Mouse (Mus musculus): Measurements from ENCODE around the gene Nrn1l. TPM values are rescaled to one million over a fixed set of nuclear protein-coding genes. Genes with fewer than 3 reads are reported as not detected.

Nrn1l gene
- 1 to 10 TPM; 2.4 TPM for total RNA-seq (2021)
- long read RNA-seq, experiment 1 = 0 reads
- long read RNA-seq, experiment 2, partial matches to known transcripts = 0 of 1 reads
- long read RNA-seq, experiment 2, other reads (novel, unspliced or antisense) = 0 of 1 reads

DNA sequence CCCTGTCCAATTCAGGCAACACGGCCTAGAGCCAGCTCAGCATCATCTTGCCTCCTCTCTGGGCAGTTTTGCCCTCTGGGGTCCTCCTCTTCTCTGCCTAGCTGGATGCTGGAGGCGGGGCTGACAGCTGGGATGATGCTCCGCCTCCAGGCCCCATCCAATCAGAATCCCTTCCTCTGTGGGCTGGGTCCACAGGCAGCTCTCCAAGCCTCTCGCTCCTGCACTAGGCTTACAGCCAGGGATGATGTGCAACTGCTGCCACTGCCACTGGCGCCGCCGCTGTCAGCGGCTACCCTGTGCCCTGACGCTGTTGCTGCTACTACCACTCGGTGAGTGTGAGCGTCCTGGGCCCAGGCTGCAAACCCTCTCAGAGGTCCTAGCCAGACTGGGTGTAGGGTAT lies at the start of gene Nrn1l:
Nrn1l (plus strand) TSS at position 229 of the 400 bp plus-strand sequence.
- peak within 1 kb of the TSS; percentile 84 for H3K27ac ChIP-seq
- no peak within 1 kb of the TSS; the same call in 1 of the 2 replicates for H3K4me3 ChIP-seq
- TF ChIP-seq CTCF (conservative IDR thresholded peaks at IDR 0.05) = peak; percentile 19; the same call in 1 of the 2 replicates
- peak; percentile 70 to 81 for DNase-seq (ENCODE audit: low spot score in 2 of 2)

DNA sequence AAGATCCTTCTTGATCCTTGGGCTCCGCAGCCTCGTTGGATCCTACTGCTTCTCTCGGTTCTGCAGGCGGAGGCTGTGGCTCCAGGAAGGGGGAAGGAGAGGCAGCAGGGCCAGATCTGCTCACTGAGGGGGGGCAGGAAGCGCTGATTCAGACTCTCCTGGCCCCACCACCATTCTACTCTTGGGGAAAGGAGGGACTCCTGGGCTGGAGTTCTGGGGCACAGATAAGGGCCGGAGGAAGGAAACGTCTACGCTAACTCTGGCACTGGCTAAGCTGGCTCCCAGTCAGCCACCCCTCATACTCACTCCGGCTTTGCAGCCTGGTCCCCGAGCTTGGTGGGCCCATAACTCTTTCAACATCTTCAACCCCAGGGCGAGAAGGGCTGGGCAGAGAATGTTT lies 46.7 kb upstream of the Nrn1l start:
- Histone ChIP-seq H3K4me3 (no peak overlapping the region), H3K27ac (no peak overlapping the region)
- no peak for TF ChIP-seq CTCF (conservative IDR thresholded peaks at IDR 0.05)
- no peak for DNase-seq (ENCODE audit: low spot score in 2 of 2)

DNA sequence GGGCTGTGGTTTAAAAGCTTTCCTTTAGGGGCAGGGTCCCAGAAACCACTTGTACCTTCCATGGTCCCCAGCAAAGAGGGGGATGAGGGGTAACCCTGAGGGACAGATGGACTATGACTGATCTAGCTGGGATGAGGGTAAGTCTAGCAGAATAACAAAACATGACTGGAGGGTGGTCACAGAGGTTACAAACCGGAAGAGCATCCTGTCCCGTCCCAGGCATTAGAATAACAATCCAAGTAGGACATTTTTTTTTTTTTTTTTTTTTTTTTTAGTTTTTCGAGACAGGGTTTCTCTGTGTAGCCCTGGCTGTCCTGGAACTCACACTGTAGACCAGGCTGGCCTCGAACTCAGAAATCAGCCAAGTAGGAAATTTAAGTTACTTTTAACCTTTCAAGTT lies 43.4 kb upstream of the Nrn1l start:
- TF ChIP-seq CTCF (conservative IDR thresholded peaks at IDR 0.05) = no peak
- Histone ChIP-seq H3K27ac (no peak overlapping the region), H3K4me3 (no peak overlapping the region)
- no peak for DNase-seq (ENCODE audit: low spot score in 2 of 2)

DNA sequence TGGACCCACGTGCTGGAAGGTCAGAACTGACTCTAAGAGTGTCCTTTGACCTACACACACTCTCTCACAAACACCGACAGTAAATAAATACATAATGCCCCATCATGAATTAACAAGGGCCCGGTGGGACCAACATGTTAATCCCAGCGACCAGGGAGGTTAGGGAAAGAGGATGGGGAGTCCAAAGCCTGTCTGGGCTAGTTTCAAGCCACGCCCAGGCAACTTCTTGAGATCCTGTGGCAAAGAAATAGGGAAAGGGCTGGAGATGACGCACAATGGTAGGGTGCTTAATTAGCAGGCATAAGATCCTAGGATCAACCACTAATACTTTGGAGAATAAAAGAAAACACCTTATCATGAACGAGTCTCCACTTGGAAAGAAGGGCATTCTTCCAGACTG lies 42.8 kb upstream of the Nrn1l start:
- no peak for TF ChIP-seq CTCF (conservative IDR thresholded peaks at IDR 0.05)
- Histone ChIP-seq H3K4me3 (no peak overlapping the region), H3K27ac (no peak overlapping the region)
- no peak for DNase-seq (ENCODE audit: low spot score in 2 of 2)

DNA sequence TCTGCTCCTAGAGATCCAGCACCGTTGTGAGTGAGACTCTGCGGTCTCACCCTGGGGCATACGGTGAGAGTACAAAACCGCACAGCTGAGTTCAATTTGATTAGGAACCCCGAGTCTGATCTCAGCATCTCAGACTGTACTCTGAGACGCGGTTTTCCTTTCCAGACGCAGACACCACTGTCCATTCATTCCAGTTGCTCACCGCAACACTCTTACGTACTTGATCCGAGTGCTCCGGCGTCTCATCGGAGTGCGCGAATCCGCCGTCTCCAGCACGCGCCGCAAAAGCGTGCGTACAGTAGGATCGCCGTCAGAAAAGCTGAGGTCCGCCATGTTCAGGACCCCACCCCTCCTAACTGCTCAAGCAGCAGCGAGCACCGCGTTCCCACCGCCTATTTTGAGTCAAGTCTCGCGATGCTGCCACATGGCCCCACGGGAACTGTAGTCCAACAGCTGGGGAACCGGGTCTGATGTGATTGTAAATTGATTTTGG lies 41.7 kb upstream of the Nrn1l start:
- peak; percentile 85 to 92 for DNase-seq (ENCODE audit: low spot score in 2 of 2)
- Histone ChIP-seq H3K4me3 (peak overlapping the region; percentile 93), H3K27ac (peak overlapping the region; percentile 47)
- TF ChIP-seq CTCF (conservative IDR thresholded peaks at IDR 0.05) = no peak

DNA sequence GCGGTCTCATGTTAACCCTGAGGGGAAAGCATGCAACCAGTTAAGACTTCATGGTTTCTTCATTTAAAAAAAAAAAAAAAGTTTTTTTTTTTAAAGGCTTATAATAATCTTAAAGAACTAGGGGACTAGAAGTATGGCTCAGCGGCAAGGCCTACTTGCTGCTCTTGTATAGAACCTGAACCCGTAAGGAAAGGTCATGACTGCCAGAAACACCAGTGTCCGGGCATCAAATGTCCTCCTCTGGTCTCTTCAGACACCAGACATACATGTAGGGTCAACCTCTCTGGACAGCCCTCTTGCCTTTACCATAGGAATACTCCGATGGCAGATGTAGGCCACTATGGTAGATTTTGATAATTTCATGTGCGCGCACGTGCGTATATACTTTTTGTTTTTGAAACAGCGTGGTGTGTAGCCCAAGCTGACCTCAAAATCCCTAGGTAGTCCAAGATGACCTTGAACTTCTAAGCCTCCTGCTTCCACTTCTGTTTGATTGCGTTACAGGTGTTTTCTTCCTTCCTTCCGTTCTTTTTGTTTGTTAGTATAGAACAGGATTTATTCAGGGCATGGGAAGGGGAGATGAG lies 41.1 kb upstream of the Nrn1l start:
- no peak for DNase-seq (ENCODE audit: low spot score in 2 of 2)
- H3K4me3 ChIP-seq = peak overlapping the region; percentile 93
- H3K27ac ChIP-seq = peak overlapping the region; percentile 47; the same call in 1 of the 2 replicates
- no peak for TF ChIP-seq CTCF (conservative IDR thresholded peaks at IDR 0.05)

DNA sequence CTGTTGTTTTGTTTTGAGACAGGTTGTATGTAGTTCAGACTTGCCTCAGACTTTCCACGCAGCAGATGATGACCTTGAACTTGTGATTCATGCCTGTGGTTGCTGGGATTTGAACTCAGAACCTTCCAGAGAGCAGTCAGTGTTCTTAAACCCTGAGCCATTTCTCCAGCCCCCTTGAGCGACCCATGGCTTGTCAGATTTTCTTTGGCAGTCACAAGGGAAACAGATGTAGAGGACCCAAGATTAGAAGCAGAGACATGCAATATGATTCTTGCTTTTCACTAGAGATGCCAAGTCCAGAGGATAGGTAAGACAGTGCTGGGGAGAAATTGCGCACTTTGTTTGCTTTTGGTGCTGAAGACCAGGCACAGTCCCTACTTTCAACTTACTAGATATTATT lies 40.2 kb upstream of the Nrn1l start, which contains the start of gene Cenpt:
Cenpt (minus strand) TSS at position 101 of the 400 bp plus-strand sequence.
- no peak for TF ChIP-seq CTCF (conservative IDR thresholded peaks at IDR 0.05)
- Histone ChIP-seq H3K27ac (peak within 1 kb of the TSS; percentile 96; the same call in 1 of the 2 replicates), H3K4me3 (peak within 1 kb of the TSS; percentile 93; the same call in 1 of the 2 replicates)
- DNase-seq (ENCODE audit: low spot score in 2 of 2) = no peak

DNA sequence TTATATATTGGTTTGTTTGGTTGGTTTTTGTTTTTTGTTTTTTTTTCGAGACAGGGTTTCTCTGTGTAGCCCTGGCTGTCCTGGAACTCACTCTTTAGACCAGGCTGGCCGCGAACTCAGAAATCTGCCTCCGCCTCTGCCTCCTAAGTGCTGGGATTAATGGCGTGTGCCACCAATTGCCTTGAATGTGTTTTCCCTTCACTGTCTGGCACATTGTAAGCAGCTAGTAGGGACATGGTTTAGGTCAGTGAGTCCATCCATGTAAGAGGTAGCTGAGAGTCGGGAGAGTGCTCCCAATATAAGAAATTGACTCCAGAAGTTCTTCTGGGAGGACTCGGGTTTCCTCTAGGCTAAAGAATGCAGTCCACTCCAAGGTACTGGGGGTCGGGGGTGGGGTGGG lies 39.1 kb upstream of the Nrn1l start:
- Histone ChIP-seq H3K27ac (peak overlapping the region; percentile 96), H3K4me3 (no peak overlapping the region)
- no peak for TF ChIP-seq CTCF (conservative IDR thresholded peaks at IDR 0.05)
- no peak for DNase-seq (ENCODE audit: low spot score in 2 of 2)

DNA sequence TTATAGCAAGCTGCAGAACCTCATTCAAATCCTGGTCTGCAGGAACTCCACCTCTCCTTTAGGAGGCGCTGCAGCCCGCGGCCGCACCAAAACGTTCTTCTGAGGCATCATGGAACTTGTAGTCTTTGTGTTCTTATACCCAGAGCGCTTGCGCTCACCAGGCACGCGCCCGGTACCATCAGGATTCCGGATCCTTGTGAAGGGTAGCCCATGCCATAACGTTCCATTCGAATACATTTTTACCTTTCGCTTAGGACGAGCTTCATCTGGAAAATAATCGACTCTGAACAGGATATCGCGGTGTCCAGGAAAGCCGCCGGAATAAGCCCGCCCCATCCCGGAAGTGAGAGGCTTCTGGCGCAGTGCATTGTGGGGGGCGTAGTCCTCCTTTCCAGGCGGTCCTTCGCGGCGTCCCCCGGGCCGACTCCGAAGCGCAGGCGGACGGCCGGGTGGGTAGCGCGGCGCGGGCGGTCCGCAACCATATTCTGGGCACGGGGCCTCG lies 38.6 kb upstream of the Nrn1l start, which contains the start of gene Thap11:
Thap11 (plus strand) TSS at position 418 of the 502 bp plus-strand sequence.
- DNase-seq (ENCODE audit: low spot score in 2 of 2) = peak; percentile 88 to 90
- peak within 1 kb of the TSS; percentile 91 for H3K4me3 ChIP-seq
- TF ChIP-seq CTCF (conservative IDR thresholded peaks at IDR 0.05) = peak; percentile 89
- H3K27ac ChIP-seq = peak within 1 kb of the TSS; percentile 96

DNA sequence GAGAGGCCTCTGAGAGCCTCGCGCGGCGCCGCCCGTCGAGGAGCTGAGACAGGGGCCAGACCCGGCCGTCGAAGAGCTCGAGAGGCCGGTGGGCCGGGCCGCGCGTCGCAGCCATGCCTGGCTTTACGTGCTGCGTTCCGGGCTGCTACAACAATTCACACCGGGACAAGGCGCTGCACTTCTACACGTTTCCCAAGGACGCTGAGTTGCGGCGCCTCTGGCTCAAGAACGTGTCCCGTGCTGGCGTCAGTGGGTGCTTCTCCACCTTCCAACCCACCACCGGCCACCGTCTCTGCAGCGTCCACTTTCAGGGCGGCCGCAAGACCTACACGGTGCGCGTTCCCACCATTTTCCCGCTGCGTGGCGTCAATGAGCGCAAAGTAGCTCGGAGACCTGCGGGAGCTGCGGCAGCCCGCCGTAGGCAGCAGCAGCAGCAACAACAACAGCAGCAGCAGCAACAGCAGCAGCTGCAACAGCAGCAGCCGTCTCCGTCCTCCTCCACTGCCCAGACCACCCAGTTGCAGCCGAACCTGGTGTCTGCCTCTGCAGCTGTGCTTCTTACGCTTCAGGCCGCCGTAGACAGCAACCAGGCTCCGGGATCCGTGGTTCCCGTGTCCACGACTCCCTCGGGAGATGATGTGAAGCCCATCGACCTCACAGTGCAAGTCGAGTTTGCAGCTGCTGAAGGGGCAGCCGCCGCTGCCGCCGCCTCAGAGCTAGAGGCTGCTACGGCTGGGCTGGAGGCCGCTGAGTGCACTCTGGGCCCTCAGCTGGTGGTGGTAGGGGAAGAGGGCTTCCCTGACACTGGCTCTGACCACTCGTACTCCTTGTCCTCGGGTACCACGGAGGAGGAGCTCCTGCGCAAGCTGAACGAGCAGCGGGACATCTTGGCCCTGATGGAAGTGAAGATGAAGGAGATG lies 37.9 kb upstream of the Nrn1l start:
- TF ChIP-seq CTCF (conservative IDR thresholded peaks at IDR 0.05) = no peak
- Histone ChIP-seq H3K27ac (peak overlapping the region; percentile 96), H3K4me3 (peak overlapping the region; percentile 91)
- DNase-seq (ENCODE audit: low spot score in 2 of 2) = peak in 1 of 2 experiments; percentile 50

DNA sequence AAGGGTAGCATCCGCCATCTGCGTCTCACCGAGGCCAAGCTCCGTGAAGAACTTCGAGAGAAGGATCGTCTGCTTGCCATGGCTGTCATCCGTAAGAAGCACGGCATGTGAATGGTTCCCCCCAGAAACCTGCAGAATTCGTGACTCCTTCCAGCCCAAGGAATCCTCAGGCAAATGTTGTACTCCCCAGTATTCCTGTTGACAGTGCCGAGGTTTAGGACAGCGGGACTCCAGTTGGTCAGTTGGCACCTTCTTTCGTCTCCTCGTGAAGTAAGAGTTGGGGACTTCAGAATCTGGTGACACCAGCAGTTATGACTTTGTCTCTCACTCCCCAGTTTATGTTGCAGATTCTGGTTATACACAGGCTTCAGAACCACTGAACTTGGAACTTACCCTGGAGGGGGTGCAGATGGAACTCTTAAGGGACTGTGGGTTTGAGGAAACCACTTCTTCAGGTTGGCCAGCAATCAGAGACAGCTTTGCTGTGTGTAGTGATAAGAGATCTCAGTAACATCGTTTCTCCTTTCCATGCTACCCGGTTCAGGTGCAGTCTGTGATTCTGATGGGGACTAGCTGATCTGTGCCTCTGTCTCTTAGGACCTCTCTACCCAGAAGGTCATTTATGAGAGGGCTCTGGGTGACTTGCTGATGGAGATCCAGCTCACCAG lies 37.1 kb upstream of the Nrn1l start:
- Histone ChIP-seq H3K4me3 (peak overlapping the region; percentile 91), H3K27ac (peak overlapping the region; percentile 96)
- DNase-seq (ENCODE audit: low spot score in 2 of 2) = no peak
- no peak for TF ChIP-seq CTCF (conservative IDR thresholded peaks at IDR 0.05)

DNA sequence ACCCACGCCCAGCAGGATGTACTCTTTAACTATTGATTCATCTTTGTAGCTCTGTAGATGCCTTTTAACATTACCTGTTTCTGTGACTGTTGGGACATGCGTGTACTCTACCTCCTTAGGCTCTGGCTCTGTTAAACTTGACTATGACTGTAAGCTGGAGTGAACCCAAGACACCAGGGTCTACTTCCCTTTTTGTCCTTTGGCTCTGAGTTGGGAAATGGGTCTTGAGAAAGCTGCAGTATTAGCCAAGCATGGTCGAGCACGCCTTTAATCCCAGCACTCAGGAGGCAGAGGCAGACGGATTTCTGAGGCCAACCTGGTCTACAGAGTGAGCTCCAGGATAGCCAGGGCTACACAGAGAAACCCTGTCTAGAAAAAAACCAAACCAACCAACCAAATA lies 34.9 kb upstream of the Nrn1l start:
- Histone ChIP-seq H3K27ac (no peak overlapping the region), H3K4me3 (no peak overlapping the region)
- no peak for DNase-seq (ENCODE audit: low spot score in 2 of 2)
- no peak for TF ChIP-seq CTCF (conservative IDR thresholded peaks at IDR 0.05)

Measured in layer of hippocampus, adult 2 months (tissue).